Mouse (Mus musculus) layer of hippocampus, adult 8-10 months (tissue): ENCODE data around the gene Hist2h2aa2. TPM values are rescaled to one million over a fixed set of nuclear protein-coding genes. Genes with fewer than 3 reads are reported as not detected.
"Not testable (repeated sequence)": the region's sequence is repeated elsewhere in the genome, so short reads cannot be mapped to it uniquely, and the experiment has no call there.

Experiments used
- DNase-seq, 2 experiments: peaks; one replicate each; pipeline ENCODE4 v3.0.0; 2022; ENCODE audit warnings: low spot score in 2 of 2
- total RNA-seq, 4 experiments: library from RNA; stranded (reverse); gene quantifications; 2 replicates each; pipeline ENCODE4 v1.2.4; 2022

Hist2h2aa2 gene
- total RNA-seq: 100 to 1,000 TPM; 165 to 230 (median 195) TPM

DNA sequence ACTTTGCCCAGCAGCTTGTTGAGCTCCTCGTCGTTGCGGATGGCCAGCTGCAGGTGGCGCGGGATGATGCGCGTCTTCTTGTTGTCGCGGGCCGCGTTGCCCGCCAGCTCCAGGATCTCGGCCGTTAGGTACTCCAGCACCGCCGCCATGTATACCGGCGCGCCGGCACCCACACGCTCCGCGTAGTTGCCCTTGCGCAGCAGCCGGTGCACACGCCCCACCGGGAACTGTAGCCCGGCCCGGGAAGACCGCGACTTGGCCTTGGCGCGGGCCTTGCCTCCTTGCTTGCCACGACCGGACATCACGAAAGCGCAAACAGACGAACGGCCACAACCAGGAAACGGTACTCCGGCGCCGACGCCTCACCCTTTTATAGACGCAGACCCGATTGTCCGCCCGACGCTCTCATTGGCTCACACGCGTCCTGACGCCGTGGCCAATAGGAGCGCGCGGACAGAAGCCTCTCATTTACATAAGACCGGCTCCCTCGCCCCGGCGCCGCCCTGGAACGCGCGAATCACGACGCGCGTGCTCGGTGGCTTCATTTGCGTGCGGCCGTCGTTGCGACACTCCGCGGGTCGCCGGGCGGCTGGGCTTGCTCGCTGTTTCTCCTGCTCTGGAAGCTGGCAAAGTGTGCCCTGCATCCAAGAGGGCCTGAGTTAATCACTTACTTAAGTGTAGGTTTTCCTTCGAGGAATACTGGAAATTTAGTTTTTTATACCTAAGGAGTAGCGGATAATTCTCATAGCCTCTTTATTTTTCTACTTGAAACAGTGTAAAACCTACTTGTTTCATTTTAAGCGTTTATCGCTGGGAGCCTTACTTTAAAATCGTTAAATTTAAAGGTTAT lies at the start of gene Hist2h2aa2:
Hist2h2aa2 (minus strand) TSS at position 328 of the 850 bp plus-strand sequence.
- peak; percentile 94 to 99 for DNase-seq

DNA sequence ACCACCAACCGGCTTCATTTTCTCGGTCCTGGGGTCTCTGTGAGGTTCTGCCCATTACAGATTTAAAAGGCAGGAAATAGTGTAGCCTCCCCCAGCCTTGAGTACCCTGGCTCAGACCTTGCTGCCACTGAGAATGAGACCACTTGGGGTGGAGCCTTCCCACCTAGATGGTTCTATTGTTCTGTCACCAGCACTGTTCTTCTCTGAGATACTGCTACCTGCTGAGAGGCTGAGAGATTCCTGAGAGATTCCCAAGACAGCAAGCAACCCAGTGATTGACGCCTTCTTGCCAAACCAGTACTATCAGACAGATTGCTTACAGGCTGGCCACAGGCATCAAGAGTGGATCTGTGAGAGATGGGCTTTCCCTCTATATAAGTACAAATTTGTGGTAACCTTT lies 49.1 kb upstream of the Hist2h2aa2 start:
- DNase-seq: no peak

DNA sequence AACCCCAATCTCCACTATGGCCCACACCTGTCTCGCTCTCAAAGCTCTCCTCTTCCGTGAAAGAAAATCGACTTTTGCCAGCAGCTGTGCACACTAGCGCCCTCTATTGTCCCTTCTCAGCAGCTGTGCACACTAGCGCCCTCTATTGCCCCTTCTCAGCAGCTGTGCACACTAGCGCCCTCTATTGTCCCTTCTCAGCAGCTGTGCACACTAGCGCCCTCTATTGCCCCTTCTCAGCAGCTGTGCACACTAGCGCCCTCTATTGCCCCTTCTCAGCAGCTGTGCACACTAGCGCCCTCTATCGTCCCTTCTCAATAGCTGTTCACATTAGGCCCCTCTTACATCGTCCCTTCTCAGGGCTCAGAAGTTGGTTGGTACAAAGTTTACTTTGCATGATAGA lies 47.3 kb upstream of the Hist2h2aa2 start:
- DNase-seq: not testable (repeated sequence)

DNA sequence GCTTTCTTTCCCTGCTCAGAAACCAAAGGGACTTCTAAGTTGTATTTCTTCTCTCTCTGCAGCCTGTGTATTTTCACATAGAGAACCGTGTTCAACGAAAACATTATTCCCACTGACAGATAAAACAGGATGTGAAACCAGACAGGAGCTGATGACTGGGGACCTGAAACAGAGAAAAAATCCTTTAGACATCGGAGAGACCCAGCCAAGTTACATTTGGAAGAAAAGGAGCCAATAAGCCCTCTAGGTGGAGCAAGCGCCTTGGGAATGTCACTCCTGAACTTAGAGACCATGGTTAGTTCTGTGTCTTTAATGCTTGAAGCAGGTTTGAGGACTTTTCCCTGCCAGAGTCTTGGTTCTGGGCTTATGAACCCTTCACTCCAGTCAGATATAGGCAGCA lies 44.4 kb upstream of the Hist2h2aa2 start:
- no peak for DNase-seq

DNA sequence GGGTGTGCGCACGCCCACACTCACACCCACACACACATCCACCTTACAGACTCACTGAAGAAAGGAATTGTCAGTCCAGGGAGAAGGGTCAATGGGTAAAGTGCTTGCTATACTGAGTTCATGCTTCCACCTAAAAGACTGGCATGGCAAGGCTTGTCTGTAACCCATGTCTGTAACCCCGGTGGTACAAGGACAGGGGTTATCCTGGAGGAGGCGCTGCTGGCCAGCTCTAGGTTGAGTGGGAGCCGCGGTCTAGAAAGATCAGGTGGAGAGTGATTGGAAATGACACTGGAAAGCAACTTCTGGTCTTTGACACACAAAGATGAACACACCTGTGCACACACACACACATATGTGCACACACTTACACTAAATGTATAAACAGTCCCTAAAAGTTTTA lies 40.6 kb upstream of the Hist2h2aa2 start:
- DNase-seq: no peak

DNA sequence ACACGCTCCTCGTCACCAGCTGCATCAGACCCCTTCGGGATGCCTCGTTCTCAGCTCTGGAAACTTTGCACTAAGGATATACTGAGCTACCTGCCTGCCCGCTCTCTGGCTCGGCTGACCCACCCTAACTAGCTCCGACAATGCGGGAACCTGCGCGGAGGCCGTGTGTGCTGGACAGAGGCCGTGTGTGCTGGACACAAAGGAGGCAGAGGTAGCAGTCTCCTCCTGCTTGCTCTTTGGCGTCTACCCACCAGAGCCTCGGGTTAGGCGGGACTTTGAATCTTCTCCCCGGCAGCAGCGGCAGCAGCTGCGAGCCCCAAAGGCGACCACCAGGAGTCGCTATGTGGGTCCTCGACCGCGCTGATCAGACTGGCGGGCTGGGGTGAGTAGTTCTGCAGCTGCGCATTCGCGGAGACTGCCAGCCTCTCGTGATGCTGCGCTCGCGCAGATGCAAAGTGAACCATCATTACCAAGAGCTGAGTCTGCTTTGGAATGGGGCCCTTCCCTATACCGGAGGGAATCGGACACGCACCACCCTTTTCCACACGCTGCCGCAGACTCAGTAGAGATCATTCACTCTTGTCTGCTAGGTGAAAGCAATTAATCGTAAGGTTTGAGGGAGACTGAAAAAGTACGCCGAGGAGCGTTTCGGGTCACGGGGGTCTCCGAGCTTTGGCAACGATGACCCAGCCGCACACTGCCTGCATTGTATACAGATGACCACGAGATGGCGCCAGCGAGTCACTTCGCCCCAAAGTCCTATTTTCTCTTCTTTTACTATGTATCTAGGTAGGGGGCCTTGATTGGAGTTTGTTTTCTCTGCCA lies 37.9 kb upstream of the Hist2h2aa2 start:
- DNase-seq: peak; percentile 91 to 94

DNA sequence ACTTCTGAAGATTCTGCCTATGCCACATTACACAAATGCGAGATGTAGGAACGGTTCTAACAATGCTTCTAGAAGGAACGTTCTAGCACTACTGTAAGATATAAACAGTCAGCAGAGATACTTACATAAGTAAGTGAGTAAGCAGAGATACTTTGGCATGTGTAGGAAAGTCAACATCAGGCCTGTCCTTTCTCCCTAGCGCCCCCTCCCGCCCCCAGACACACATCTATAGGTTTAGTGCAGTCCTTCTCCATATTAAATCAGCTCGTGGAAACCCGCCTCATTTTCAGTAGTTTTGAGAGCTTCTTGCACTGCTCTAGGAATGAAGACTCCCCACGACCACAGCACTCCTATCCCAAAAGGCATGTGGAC lies 37.3 kb upstream of the Hist2h2aa2 start:
- peak in 1 of 2 experiments; percentile 35 for DNase-seq

DNA sequence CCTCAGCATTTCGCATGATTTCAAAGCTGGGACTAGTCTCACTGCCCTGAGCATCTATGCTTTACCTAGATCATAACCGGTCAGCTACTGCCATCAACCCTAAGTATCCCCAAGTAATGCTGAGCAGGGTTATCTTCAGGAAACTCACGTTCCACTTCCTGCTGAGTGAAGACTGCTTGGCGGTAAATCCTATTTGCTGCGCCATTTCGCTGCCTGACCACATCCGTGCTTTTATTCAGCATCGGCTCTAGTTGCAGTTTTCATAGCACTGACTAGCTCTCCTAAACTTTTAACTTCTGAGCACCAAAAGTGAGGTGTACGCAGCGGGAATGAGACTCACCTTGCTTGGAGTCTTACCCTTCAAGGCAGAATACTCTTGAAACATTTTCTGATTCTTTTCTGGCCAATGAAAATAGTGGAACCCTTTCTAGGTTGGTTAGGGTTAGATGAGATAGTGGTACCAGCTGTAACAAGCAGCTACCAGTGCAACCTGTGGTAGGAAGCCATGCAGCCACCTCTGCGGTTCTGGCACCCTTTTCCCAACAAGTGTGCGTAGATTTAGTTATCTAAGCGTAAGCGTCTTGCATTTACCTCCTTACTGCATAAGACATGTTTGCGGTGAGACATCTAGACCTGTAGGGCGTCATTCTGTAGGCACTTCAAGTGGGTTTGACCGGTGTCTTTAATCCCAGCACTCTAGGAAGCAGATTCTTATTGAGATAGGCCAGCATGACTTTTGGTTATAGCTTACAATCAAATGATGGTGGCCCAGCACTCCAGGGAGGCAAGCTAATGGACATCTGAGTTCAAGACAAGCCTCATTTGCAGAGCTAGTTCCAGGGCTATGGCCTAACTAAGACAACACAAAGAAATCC lies 33.8 kb upstream of the Hist2h2aa2 start:
- no peak for DNase-seq

DNA sequence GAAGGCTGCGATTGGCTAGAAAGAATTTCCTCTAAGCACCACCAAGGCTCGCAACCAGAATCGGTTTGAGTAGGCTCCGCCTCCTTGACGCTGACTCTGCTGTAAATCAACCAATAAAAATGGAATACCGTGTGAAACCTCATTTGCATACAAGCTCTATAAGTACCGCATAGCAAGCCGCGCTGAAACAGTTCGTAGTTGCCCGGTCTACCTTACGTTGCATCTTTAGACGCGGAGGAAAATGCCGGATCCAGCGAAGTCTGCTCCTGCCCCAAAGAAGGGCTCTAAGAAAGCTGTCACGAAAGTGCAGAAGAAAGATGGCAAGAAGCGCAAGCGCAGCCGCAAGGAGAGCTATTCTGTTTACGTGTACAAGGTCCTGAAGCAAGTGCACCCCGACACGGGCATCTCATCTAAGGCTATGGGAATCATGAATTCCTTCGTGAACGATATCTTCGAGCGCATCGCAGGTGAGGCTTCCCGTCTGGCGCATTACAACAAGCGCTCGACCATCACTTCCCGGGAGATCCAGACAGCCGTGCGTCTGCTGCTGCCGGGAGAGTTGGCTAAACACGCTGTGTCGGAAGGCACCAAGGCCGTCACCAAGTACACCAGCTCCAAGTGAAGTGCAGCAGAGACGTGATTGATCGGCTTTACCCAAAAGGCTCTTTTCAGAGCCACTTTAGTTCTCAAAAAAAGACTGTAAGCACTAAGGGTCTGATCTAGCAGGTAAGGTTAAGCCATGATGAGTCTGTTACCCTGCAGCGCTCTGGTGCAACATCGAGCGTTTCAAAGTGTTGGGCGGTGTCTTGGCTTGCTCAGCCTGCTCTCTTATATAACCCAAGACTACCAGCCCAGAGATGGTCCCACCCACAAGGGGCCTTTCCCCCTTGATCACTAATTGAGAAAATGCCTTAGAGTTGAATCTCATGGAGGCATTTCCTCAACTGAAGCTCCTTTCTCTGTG lies 29.7 kb upstream of the Hist2h2aa2 start, which contains the start of gene Hist2h2bb:
Hist2h2bb (plus strand) TSS at position 242 of the 964 bp plus-strand sequence.
- peak; percentile 96 to 97 for DNase-seq

DNA sequence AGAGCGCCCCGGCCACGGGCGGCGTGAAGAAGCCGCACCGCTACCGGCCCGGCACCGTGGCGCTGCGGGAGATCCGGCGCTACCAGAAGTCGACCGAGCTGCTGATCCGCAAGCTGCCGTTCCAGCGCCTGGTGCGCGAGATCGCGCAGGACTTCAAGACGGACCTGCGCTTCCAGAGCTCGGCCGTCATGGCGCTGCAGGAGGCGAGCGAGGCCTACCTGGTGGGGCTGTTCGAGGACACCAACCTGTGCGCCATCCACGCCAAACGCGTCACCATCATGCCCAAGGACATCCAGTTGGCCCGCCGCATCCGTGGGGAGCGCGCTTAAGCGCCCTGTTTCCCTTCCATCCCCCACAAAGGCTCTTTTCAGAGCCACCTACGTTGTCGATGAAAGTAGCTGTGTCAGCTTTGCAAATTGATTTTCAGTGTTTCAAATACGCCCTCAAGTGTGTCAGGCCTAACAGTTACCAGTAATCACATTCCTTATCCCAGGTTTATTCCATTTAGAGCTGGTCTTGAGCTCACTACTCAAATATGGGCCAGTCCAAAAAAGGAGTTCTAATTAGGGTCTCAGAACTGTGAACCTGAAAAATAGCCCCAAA lies 28.8 kb upstream of the Hist2h2aa2 start:
- peak in 1 of 2 experiments; percentile 42 for DNase-seq

DNA sequence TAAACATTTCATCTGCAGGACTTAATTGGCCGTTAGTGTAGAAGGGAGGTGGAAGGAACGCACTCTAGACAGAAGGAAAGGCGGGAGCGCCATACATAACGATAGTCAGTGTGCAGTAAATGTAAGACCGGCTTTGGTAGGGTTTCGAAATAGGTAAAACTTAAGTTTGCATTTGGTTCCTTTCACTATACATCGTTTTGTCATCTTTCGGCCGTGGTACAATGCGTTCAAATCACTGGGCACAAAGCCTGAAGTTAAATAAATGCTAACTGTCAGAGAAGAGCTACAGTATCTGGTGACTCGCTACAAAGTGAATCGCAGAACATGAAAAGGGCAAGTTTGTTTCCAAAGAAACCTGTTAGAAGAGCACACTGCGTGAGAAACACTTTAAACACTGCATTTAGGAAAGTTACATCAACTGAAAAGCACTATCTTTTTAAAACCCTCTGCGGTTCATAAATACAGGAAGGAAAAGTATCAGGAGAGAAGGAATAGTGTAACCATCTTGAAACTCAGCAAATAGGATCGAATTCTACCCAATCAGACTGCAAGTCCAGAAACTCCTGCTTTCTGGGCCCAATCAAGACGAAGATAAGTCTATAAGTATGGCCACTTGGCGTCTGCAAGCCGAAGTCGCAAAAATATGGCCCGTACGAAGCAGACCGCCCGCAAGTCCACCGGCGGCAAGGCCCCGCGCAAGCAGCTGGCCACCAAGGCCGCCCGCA lies 28.1 kb upstream of the Hist2h2aa2 start, which contains the start of gene Hist2h3b:
Hist2h3b (plus strand) TSS at position 604 of the 725 bp plus-strand sequence.
- DNase-seq: peak; percentile 79 to 86

DNA sequence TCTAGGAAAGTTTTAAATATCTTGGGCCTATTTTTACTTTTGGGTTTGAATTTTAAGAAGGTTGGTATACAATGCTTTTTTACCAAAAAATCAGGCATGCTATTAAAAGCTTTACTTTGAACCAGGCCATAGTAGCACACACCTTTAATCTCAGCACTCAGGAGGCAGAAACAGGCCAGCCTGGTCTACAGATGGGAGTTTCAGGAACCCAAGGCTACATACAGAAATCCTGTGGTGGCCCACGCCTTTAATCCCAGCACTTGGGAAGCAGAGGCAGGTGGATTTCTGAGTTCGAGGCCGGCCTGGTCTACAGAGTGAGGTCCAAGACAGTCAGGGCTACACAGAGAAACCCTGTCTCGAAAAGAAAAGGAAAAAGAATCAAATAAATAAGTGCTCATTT lies 27.5 kb upstream of the Hist2h2aa2 start:
- DNase-seq: no peak

DNA sequence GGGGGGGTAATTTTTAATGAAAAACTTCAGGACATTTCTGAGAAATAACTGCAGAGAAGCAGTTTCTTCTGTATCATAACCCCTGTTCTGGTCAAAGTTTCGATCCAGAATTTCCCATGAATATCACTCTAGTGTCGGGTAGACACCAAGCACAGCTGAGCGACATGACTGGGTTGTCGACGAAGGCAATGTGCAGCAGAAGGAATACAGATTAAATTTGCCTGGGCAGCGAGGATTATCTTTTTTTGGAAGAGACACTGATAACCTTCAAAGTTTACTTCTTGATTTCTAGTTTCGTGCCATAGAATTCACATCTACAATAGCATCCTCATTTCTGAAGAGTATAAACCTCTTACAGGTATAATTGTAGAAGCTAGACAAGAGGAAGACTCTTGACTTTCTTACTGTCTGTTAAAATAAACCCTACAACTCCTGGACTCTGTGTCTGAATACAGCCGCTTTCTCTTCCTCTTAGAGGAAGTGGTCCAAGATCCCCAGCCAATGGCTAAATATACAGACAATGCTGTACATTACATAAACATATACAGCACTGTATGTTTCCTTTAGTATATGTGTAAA lies 26.1 kb upstream of the Hist2h2aa2 start:
- DNase-seq: no peak

DNA sequence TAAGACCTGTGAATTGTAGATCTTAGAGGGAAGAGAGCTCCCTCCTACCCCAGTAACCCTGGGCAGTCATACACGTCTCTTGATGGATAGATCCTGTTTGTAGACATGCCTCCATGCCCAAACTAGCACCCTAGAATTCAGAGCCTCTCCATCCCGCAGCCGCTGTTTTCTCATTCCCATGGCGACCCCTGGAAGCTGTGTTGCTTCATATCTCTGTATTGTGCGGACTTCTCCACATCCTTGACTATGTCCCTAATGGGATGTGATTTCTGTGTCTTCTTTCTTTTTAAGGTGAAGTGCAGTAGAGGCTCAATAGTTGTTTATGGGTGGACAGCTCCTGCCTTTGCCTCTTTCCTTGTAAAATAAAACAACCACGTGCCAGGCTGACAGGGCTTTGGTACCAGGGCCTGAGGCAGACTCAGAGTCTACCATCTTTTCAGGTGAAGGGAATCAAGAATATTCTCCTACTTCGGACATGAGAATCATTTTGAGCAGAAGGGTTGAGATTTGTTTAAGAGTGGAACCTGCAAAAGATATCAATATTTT lies 24.4 kb upstream of the Hist2h2aa2 start:
- DNase-seq: no peak

DNA sequence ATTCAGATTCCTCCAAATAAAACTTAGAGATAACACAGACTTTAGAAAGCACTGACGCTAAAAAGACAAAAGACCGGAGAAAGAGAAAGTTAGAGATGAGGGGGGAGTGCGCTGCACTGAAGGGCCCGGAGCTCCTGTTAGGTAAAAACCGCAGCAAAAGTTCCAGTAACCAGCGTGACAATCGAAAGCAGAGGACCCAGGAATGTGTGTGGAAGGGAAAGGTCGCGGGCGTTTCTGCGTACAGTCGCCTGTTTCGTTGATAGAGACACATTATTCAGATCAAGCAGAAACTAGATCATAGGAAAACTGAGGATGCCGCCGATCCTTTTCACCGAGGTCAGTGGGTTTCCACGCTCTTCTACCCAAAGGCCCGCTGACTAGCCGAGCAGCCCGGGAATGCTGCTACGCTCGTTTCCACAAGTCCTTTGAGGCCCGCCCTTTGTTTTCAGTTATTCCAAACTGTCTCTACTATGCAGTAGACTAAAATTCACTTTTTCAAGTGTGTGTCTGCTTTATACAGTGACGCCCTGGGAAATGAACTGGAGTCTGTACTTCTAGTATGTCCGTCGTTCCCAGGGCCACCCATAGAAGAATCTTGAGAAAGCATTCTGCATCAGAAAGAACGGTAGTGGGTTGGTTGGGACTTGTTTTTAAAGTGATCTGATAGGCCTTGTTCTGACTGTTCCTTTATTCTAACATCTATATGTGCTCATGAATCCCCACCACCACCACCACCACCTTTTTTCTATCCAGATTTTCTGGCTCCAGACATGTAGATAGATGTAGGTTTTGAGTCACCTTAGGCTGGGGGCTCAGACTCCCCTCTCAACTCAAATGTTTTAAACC lies 23.7 kb upstream of the Hist2h2aa2 start:
- DNase-seq: peak in 1 of 2 experiments; percentile 44

DNA sequence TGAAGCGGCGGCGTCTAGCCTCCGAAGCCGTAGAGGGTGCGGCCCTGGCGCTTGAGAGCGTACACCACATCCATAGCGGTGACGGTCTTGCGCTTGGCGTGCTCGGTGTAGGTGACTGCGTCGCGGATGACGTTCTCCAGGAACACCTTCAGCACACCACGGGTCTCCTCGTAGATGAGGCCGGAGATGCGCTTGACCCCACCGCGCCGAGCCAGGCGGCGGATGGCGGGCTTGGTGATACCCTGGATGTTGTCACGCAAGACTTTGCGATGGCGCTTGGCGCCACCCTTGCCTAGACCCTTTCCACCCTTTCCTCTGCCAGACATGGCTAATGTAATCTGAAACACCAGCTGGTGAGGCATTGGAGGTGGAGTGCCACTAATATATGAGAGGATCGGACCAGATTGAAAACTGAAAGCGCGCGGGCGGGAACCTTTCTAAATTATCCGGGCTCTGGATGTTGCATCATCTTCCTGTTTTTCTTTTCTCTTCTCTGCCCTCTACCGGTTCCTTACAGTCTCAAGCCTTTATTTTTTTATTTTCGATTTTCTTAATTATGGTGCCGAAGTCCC lies 23.0 kb upstream of the Hist2h2aa2 start, which contains the start of gene Hist2h4:
Hist2h4 (minus strand) TSS at position 333 of the 572 bp plus-strand sequence.
- DNase-seq: peak; percentile 97 to 99
